Mouse (Mus musculus): ENCODE measurements around the gene Fam222a.

DNA sequence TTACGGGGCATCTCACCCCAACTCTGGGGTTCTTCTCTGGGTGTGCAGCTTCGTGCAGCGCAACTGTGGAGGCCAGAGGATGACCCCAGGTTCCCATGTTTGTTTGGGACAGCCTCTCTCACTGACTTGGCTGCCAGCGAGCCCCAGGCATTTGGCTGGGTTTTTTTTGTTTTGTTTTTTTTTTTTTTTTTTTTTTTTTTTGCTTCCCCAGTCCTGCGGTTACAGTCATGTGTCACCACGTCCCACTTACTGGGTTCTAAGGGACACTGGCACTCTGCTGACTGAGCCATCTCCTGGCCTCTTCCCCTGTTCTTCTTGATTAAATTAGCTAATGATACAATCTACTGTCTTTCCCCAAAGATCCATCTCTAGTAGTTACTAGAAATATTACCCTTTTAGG, 29.8 kb downstream of the Fam222a start:
- no peak for TF ChIP-seq POLR2A (IDR thresholded peaks at IDR 0.05; ENCODE audit: borderline replicate concordance, extremely low read depth, low read depth, low read length)
- TF ChIP-seq CTCF (IDR thresholded peaks at IDR 0.05; ENCODE audit: insufficient read depth, low read length) = no peak
